Mouse (Mus musculus): Measurements from ENCODE around the gene Tfb2m. TPM values are rescaled to one million over a fixed set of nuclear protein-coding genes. Genes with fewer than 3 reads are reported as not detected.
A peak's percentile ranks its signal among the peaks of the same experiment; 100 is the strongest.

The Tfb2m gene
- polyA plus RNA-seq, 1 experiment from 2014 or later, result 22.9 TPM

DNA sequence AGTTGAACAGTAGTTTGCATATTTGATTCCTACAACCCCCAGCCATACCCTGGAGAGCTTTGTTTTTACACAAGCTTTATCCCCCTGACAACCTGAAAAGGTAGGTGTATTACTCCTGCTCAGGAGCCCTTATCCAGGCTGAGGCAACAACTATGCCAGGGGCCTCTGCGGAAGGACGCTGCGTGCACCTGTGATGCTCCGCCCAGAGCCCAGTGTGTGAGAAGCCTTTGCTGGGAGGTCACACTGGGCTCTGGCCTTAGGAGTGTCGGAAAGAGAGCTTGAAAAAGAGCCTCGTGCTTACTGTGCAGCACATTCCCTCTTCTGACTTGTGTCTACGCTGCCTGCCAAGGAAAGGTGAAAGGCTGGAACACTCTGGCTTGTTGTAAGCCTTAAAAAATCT, 6.7 kb upstream of the Tfb2m start:
- H3K27me3 ChIP-seq (ENCODE audit: poor library complexity, severe bottlenecking), result no peaks in the 10 kb centered on the region
- no peak overlapping the region for H3K27ac ChIP-seq
- no peak for DNase-seq (ENCODE audit: extremely low spot score, low spot score)
- 41% methylated on average over 7 of the region's 7 CpGs for WGBS
- no peaks in the 10 kb centered on the region for H3K36me3 ChIP-seq (replicated peaks)
- peaks cover 11% of the 10 kb centered on the region for H3K4me1 ChIP-seq
- H3K4me3 ChIP-seq, result no peak overlapping the region
- no peaks in the 10 kb centered on the region for H3K9me3 ChIP-seq

DNA sequence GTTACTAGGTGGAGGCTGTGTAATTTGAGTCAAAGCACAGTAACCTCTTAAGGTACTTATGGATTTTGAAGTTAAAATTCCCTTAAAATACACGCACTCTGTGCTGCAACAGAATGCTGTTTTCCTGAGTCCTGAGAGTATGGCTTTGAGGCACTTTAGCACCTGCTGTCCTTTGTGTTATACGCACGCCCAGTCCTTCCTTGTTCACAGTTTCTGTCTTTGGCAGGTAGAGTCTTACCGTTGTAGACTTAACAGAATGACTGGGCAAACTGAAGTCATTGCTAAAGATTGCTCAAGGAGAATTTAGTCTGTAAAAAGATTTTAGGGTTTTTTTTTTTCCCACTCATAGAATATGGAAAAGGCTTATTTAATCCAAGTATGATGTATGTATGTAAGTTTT, 5.9 kb upstream of the Tfb2m start:
- H3K9me3 ChIP-seq, result no peaks in the 10 kb centered on the region
- WGBS, result 87% methylated on average over 4 of the region's 4 CpGs
- no peak overlapping the region for H3K4me3 ChIP-seq
- H3K36me3 ChIP-seq (replicated peaks), result no peaks in the 10 kb centered on the region
- H3K27ac ChIP-seq, result no peak overlapping the region
- no peaks in the 10 kb centered on the region for H3K27me3 ChIP-seq (ENCODE audit: poor library complexity, severe bottlenecking)
- DNase-seq (ENCODE audit: extremely low spot score, low spot score), result no peak
- H3K4me1 ChIP-seq, result peaks cover 19% of the 10 kb centered on the region

DNA sequence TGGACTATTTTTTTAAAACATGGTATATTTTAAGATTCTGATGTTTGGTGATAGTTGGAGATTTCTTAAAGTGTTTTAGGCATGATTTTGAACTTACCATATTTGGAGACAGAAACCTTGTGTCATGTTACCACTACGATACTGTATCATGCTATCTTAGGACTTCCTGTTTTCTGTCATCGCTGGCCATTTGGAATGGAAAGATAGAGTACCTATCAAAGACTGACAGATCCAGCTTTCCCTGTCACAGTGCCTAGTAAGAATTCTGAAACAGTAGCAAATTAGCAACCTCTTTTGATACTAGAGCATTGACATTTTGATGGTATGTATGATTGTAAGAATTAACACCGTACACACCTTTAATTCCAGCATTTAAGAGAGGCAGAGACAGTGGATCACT, 5.3 kb upstream of the Tfb2m start:
- Histone ChIP-seq H3K27ac (no peak overlapping the region), H3K9me3 (no peaks in the 10 kb centered on the region), H3K27me3 (ENCODE audit: poor library complexity, severe bottlenecking) (no peaks in the 10 kb centered on the region), H3K4me1 (peaks cover 20% of the 10 kb centered on the region), H3K4me3 (no peak overlapping the region), H3K36me3 (replicated peaks) (no peaks in the 10 kb centered on the region)
- DNase-seq (ENCODE audit: extremely low spot score, low spot score), result no peak
- 91% methylated on average over 3 of the region's 3 CpGs for WGBS

DNA sequence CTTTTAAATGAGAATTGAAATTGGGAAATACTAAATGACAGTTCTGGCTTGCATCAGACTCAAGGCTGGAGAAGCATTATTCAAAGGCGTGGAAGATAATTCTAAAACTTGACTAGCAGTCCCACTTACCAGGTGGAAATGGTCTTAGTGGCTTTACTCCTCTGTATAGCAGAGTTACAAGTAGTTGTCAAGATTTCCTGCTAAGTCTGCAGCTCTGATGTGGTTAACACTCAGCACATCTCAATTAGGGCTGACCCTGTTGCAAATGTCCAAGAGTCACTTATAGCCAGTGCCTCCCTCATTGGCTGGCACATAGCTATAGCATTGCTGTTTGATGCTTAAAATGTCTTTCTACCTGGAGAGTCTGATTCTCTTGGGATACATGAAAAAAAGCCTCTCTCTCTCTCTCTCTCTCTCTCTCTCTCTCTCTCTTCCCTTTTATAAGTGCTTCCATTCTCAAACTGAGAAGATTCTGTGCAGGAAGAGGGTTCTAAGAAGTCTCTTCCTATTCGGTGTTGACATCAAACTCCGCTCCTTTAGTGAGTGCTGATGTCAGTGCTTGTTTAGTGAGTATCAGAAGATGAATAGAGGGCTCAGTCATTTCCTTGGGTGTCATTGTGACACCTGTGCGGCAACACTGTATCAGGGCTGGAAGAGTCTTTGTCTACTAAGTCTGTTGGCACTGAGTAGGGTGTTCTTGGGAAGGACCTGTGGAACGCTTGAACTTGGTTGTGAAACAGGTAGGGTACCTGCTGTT, 3.1 kb upstream of the Tfb2m start:
- peaks cover 32% of the 10 kb centered on the region for H3K4me1 ChIP-seq
- no peaks in the 10 kb centered on the region for H3K9me3 ChIP-seq
- 90% methylated on average over 5 of the region's 5 CpGs for WGBS
- H3K4me3 ChIP-seq, result no peak overlapping the region
- no peaks in the 10 kb centered on the region for H3K27me3 ChIP-seq (ENCODE audit: poor library complexity, severe bottlenecking)
- DNase-seq (ENCODE audit: extremely low spot score, low spot score), result no peak
- no peaks in the 10 kb centered on the region for H3K36me3 ChIP-seq (replicated peaks)
- no peak overlapping the region for H3K27ac ChIP-seq

DNA sequence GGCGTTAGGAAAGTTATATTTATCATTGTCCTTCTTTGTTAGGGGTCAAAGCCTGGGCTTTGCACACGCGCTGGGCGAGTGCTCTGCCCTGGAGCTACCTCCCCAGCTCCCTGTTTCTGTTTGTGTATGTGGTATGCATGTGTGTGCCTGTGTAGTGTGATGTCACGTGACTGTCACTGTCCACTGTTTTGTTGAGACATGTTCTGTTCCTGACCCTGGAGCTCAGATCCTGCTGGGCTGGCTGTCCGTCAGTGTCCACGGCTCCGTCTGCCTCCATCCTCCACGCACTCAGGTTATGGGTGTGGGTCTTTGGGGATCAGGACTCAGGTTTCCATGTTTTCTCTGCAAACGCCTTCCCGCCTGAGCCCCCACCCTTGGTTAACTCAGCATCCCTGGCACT, 2.2 kb upstream of the Tfb2m start:
- H3K36me3 ChIP-seq (replicated peaks), result no peaks in the 10 kb centered on the region
- WGBS, result 77% methylated on average over 11 of the region's 11 CpGs
- H3K4me1 ChIP-seq, result peaks cover 32% of the 10 kb centered on the region
- H3K27ac ChIP-seq, result no peak overlapping the region
- no peaks in the 10 kb centered on the region for H3K27me3 ChIP-seq (ENCODE audit: poor library complexity, severe bottlenecking)
- no peak overlapping the region for H3K4me3 ChIP-seq
- no peak for DNase-seq (ENCODE audit: extremely low spot score, low spot score)
- H3K9me3 ChIP-seq, result no peaks in the 10 kb centered on the region

DNA sequence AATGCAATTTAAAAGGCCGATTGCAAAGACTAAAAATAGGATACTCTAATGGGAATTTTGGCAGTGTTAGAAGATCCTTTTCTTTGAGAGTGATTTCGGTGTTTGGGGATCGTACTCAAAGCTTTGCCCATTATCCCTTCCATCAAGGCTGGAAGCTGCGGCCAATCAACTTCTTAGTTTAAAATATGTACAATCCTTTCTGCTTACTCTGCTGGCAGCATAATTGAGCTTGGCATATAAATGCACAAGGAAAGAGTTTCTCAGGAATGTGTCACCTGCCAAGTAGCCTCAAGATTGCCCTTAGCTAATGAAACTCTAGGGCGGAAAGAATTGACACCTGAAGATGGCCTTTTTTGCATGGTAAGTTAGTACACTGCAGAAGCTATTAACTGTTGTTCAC, 1.1 kb upstream of the Tfb2m start:
- H3K4me1 ChIP-seq, result peaks cover 29% of the 10 kb centered on the region
- peak overlapping the region; percentile 88 for H3K4me3 ChIP-seq
- DNase-seq (ENCODE audit: extremely low spot score, low spot score), result no peak
- no peaks in the 10 kb centered on the region for H3K27me3 ChIP-seq (ENCODE audit: poor library complexity, severe bottlenecking)
- no peaks in the 10 kb centered on the region for H3K9me3 ChIP-seq
- 22% methylated on average over 5 of the region's 5 CpGs for WGBS
- no peaks in the 10 kb centered on the region for H3K36me3 ChIP-seq (replicated peaks)
- H3K27ac ChIP-seq, result peak overlapping the region; percentile 92

DNA sequence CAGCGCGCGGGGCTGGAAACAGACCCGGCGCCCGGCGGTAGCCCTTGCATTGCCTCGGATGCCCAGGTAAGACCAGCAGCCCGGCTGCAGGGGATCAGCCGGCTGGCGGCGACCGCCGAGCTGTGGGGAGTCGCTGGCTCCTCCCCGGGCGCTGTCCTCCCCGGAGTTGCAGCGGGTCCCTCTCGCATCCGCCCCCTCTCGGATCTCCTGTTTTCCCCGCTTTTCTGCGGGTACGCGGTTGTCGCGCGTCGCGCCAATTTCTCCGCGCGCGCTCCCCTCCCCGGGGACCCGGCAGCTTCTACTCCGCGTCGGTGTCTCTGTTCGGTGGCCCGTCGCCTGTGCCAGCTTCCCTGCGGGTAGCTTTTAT, 467 bp upstream of the Tfb2m start:
- Histone ChIP-seq H3K4me3 (peak overlapping the region; percentile 88), H3K9me3 (no peaks in the 10 kb centered on the region), H3K4me1 (peaks cover 29% of the 10 kb centered on the region), H3K27ac (peak overlapping the region; percentile 92), H3K36me3 (replicated peaks) (peaks cover under 1% of the 10 kb centered on the region; the same call in 1 of the 2 replicates), H3K27me3 (ENCODE audit: poor library complexity, severe bottlenecking) (no peaks in the 10 kb centered on the region)
- under 1% methylated on average over 43 of the region's 44 CpGs for WGBS
- DNase-seq (ENCODE audit: extremely low spot score, low spot score), result no peak

DNA sequence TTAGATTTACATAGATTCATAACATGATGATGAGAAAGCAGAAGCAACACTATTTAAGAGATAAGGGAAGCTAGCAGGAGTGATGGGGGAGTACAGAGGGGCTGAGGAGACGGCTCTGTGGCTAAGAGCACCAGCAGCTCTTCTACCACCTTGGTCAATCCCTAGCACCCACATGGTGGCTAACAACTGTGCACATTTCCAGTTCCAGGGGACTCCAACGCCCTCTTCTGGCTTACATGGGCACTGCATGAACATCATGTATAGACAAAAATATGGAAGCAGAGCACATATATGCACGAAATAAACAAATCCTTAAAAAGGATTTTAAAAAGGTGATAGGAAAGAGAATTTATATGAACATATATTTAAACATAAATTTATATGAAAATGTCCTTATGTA, 4.6 kb downstream of the Tfb2m start:
- Histone ChIP-seq H3K27ac (no peak overlapping the region), H3K4me3 (no peak overlapping the region), H3K27me3 (ENCODE audit: poor library complexity, severe bottlenecking) (no peaks in the 10 kb centered on the region), H3K9me3 (no peaks in the 10 kb centered on the region), H3K4me1 (peaks cover 13% of the 10 kb centered on the region), H3K36me3 (replicated peaks) (peaks cover 29% of the 10 kb centered on the region)
- 62% methylated on average over 3 of the region's 3 CpGs for WGBS
- no peak for DNase-seq (ENCODE audit: extremely low spot score, low spot score)

DNA sequence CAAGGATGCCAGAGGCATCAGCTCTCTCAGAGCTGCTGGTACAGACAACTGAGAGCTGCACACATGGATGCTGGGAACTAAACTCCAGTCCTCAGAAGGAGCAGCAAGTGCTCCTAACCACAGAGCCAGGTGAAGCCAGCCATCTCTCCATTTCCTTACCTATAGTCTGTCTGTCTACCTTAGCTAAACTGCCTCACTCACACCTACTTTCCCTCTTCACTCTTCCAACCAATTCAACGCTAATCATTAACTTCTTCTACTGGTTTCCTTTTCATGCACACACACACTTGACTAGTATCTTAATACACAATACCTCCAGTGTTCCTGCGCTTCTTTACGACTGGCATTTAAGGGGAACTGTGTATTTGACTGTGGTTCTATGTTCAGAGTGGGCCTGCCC, 6.2 kb downstream of the Tfb2m start:
- no peak for DNase-seq (ENCODE audit: extremely low spot score, low spot score)
- peaks cover 7% of the 10 kb centered on the region for H3K4me1 ChIP-seq
- 95% methylated on average over 3 of the region's 3 CpGs for WGBS
- no peak overlapping the region for H3K27ac ChIP-seq
- no peaks in the 10 kb centered on the region for H3K9me3 ChIP-seq
- no peaks in the 10 kb centered on the region for H3K27me3 ChIP-seq (ENCODE audit: poor library complexity, severe bottlenecking)
- no peak overlapping the region for H3K4me3 ChIP-seq
- H3K36me3 ChIP-seq (replicated peaks), result peaks cover 33% of the 10 kb centered on the region

DNA sequence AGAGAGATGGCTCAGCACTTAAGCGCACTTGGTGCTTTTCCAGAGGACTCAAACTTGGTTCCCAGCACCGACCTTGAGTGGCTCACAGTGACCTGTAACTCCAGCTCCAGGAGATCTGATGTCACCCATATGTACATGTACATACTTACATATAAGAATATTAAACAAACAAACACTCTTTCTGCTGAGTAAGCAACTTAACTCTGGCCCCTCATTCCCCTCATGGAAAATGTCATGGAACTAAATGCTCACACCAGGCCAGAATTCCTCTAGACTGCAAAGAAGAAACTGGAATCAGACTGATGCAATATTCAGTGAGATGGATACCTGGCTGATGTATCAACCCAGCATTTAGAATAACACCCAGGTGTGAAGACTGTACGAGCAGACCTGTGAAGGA, 7.0 kb downstream of the Tfb2m start:
- Histone ChIP-seq H3K9me3 (no peaks in the 10 kb centered on the region), H3K27me3 (ENCODE audit: poor library complexity, severe bottlenecking) (no peaks in the 10 kb centered on the region), H3K27ac (no peak overlapping the region), H3K4me1 (no peaks in the 10 kb centered on the region), H3K36me3 (replicated peaks) (peaks cover 38% of the 10 kb centered on the region), H3K4me3 (no peak overlapping the region)
- 95% methylated on average over 3 of the region's 3 CpGs for WGBS
- DNase-seq (ENCODE audit: extremely low spot score, low spot score), result no peak

DNA sequence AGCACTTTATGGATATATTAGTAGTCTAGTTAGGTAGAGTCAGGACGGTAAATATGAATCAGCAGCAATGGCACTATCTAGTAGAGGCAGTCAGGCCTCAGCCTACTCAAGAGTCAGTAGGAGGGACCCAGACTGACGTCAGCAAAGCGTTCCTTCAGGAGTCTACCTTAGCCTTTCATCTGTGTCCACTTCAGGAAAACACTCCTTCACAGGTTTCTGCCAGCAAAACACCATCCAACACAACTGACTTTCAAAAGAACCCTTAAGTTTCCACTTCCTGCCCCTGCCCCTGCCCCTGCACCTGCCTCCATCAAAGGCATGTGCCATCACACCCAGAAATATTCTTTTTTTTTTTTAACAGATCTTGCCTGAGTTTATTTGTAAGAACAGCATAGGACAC, 26.2 kb downstream of the Tfb2m start:
- H3K27ac ChIP-seq, result no peak overlapping the region
- H3K4me3 ChIP-seq, result no peak overlapping the region
- H3K27me3 ChIP-seq (ENCODE audit: poor library complexity, severe bottlenecking), result no peaks in the 10 kb centered on the region
- peaks cover 14% of the 10 kb centered on the region for H3K4me1 ChIP-seq
- no peak for DNase-seq (ENCODE audit: extremely low spot score, low spot score)
- H3K9me3 ChIP-seq, result no peaks in the 10 kb centered on the region
- WGBS, result 87% methylated on average over 3 of the region's 3 CpGs
- H3K36me3 ChIP-seq (replicated peaks), result no peaks in the 10 kb centered on the region

DNA sequence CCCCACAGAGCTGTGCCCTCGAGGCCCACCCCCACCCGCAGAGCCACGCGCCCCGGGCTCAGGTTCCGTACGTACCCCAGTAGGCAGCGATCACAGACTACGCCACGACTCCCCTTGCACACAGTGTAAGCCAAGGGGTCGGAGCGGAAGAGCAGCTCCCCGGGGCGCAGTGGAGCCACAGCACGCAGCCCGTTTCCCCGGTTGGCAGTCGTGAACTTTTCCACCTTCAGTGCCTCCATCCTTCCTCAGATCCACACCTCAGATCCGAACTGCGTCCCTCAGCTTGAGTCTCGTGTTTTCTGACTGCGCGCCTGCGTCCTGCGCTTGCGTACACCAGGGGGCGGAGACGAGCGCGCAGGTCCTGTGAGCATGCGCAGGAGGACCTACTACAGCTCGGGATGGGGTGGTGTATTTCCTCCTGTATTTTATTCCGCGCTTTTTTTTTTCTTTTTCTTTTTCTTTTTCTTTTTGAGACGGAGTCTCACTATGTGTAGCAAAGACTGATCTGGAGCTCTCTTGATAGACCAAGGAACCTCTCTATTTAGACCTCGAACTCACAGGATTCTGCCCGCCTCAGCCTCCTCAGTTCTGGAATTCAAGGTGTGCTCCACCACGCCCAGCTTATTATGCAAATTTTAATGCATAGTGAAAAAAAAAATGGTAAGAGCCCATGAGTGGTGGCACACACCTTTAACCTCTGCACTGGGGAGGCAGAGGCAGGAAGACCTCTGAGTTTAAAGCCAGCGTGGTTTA, 28.2 kb downstream of the Tfb2m start, which contains the start of gene Smyd3:
Smyd3 (minus strand) TSS at position 329 of the 753 bp plus-strand sequence.
- peak; percentile 77 for DNase-seq (ENCODE audit: extremely low spot score, low spot score)
- Histone ChIP-seq H3K27me3 (ENCODE audit: poor library complexity, severe bottlenecking) (no peaks in the 10 kb centered on the region), H3K9me3 (no peaks in the 10 kb centered on the region), H3K27ac (peak within 1 kb of the TSS; percentile 82), H3K4me3 (peak within 1 kb of the TSS; percentile 83), H3K36me3 (replicated peaks) (no peaks in the 10 kb centered on the region), H3K4me1 (peaks cover 14% of the 10 kb centered on the region)
- WGBS, result 7% methylated on average over 39 of the region's 39 CpGs

DNA sequence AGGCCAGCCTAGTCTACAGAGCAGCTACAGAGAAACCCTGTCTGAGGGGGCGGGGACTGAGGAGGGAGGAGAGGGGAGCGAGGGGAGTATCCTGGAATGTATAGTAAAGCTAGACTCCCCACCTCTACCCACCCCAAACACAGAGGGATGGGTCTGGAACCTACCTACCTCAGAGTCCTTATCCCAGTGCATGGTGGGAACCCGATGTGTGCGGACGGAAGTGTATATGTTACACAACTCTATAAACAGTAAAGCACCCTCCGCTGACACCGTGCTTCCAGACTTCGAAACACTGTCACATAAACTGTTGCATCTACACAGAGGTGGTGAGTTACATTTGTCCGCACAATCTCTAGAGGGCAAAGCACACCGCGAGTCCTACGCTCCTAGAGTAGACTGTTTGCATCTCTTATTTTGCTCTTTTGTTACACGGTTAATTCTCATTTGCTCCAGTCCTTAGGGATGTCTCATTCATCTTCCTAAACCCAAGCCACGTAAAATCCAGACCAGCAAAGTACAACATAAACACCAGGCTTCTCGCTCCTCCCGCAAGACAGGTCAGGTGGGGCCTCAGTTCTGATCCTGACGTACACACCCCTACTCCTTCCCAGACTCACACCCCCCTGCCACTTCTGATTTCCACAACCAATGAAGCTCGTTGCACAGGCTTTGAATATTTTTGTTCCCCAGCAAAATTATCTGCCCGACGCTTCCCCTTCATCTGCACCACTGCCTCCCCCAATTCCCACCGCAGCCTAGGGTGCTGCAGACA, 28.9 kb downstream of the Tfb2m start:
- H3K36me3 ChIP-seq (replicated peaks), result no peaks in the 10 kb centered on the region
- WGBS, result under 1% methylated on average over 21 of the region's 21 CpGs
- no peaks in the 10 kb centered on the region for H3K9me3 ChIP-seq
- H3K4me3 ChIP-seq, result peak overlapping the region; percentile 83
- H3K27ac ChIP-seq, result peak overlapping the region; percentile 82
- peak; percentile 40 for DNase-seq (ENCODE audit: extremely low spot score, low spot score)
- H3K4me1 ChIP-seq, result peaks cover 14% of the 10 kb centered on the region
- H3K27me3 ChIP-seq (ENCODE audit: poor library complexity, severe bottlenecking), result no peaks in the 10 kb centered on the region

All from forebrain, embryonic 10.5 days (tissue).